Mouse (Mus musculus) C2C12 (cell line): ENCODE measurements around the gene Abcc12.

ENCODE experiments used
- CTCF ChIP-seq: IDR thresholded peaks from one replicate; pipeline ENCODE4 v1.5.1; 2011; ENCODE audit not compliant: control insufficient read depth, insufficient read depth, insufficient read length
- MYOD1 ChIP-seq: IDR thresholded peaks from one replicate; pipeline ENCODE4 v1.6.1; 2011; ENCODE audit warnings: low read depth; ENCODE audit not compliant: control insufficient read depth, insufficient read length
- USF1 ChIP-seq: IDR thresholded peaks from one replicate; pipeline ENCODE4 v1.6.1; 2011; ENCODE audit warnings: low read depth, mild to moderate bottlenecking, control low read depth, moderate library complexity

DNA sequence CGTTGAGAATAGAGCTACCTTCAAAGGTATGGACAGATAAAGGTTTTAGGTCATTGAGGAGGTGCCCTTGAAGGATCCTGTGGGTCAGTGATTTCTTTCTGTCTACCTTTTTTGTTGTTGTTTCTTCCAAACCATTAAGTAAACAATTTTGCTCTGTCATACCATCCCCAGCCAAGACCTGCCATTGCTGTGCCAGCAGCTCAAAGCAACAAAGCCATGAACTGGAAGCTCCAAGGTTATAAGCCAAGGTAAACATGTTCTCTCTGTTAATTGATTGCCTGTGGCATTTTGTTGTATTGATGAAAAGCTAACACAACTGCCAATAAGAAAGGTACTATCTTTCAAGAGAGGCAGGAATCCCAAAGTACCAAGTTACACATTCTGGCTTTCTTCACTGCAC, 86.6 kb downstream of the Abcc12 start:
- TF ChIP-seq MYOD1 (no peak), CTCF (no peak), USF1 (no peak)
